Mouse (Mus musculus) liver, adult 2 months (tissue): ENCODE data around the gene Gda.

Experiments
- CTCF ChIP-seq: fragments of 200-500 bp; IDR thresholded peaks from 2 replicates; pipeline ENCODE4 v1.5.1; 2011; ENCODE audit warnings: low read depth, low read length, control low read depth
- POLR2A ChIP-seq: fragments of 200-500 bp; IDR thresholded peaks from 2 replicates; pipeline ENCODE4 v1.6.1; 2011; ENCODE audit warnings: low read length, control low read depth; ENCODE audit not compliant: insufficient read depth; ENCODE audit errors: extremely low read depth

DNA sequence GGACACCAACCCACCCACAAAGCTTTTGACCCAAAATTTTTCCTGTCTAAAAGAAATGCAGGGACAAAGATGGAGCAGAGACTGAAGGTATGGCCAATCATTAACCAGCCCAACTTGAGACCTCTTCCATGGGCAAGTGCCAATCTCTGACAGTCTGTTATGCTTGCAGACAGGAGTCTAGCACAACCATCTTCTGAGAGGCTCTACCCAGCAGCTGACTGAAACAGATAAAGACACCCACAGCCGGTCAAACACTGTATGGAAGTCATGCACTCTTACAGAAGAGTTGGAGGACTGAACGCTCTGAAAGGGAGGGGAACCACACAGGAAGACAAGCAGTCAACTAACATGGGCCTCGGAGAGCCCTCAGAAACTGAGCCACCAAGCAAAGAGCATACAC, 36.7 kb downstream of the Gda start:
- TF ChIP-seq POLR2A (no peak), CTCF (no peak)
